Mouse (Mus musculus): Measurements from ENCODE around the gene Morn3.

Morn3 gene

DNA sequence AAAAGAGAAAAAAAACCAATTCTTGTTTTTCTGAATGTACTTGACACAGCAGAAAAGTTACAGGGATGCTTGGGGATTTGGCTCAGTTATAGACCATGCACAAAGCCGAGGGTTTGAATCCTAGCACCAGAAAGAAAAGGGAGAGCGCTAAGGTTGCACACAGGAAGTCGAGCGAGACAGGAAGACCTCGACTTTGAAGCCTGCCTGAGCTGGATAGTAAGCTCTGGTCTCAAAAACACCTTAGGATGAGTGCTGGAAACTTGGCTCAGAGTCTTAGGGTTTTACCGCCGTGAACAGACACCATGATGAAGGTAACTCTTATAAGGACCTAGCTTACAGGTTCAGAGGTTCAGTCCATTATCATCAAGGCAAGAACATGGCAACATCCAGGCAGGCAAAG lies 25.4 kb downstream of the Morn3 start:
- no peak for DNase-seq (ENCODE audit: low spot score)

- DNase-seq (ENCODE audit: low spot score): no peak
Measured at GRCm38 (mm10) chr5:123020426-123020825, 26.4 kb downstream of the Morn3 start.

DNA sequence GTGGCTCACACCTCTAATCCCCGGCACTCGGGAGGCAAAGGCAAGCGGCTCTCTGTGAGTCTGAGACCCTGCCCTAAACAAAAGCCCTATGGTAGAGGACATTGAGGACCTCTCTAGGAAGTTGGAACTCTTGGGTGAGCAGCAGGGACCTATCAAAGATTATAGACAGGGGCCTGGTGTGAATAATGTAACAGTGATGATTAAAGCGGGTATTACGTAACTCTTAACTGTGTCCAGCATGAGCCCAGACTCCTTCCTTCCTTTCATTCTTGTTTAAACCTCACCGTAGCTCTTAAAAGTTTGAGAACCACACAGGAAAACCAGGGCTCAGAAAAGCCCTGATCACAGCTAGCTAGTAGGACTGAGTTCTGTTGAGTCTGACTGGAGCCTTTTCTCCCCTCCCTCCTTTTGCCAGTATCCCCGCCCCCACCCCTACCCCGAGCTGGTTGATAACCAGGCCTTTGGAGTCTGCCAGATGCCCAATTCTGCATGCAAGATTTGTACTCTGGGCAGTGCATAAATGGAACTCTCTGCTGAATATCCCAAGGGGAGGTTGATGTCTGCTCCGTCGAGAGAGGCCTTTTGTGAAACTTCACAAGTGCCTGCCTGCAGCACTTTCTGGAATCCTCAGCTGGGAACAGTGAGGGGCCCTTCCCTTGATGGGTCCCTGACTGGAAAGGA lies 27.3 kb downstream of the Morn3 start:
- DNase-seq (ENCODE audit: low spot score): no peak

DNA sequence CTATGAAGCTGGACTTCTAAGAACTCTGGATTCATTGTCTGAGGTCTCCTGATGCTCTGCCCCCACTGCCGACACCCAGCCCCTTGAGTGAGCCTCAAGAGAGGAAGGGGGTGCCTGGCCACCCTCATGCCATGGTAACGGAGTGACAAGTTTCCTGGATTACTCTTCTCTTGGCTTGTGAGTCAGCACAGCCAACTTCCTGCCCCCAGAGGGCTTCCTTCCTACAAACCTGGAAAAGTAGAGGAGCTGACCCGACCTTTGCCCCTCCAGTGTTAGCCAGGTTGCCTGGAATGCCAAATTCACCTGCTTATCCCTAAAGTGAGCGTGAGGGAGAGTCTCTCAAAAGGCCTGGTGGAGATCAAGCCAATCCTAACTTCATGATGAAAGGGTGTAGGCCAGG lies 29.3 kb downstream of the Morn3 start:
- DNase-seq (ENCODE audit: low spot score): no peak

- no peak for DNase-seq (ENCODE audit: low spot score)
Measured at GRCm38 (mm10) chr5:123015915-123016314, 30.9 kb downstream of the Morn3 start.

- DNase-seq (ENCODE audit: low spot score): peak; percentile 99
Measured at GRCm38 (mm10) chr5:123014753-123015701, 31.8 kb downstream of the Morn3 start, which contains the start of gene Orai1. Gene Orai1, plus strand, starts transcription at chr5:123015074.

DNA sequence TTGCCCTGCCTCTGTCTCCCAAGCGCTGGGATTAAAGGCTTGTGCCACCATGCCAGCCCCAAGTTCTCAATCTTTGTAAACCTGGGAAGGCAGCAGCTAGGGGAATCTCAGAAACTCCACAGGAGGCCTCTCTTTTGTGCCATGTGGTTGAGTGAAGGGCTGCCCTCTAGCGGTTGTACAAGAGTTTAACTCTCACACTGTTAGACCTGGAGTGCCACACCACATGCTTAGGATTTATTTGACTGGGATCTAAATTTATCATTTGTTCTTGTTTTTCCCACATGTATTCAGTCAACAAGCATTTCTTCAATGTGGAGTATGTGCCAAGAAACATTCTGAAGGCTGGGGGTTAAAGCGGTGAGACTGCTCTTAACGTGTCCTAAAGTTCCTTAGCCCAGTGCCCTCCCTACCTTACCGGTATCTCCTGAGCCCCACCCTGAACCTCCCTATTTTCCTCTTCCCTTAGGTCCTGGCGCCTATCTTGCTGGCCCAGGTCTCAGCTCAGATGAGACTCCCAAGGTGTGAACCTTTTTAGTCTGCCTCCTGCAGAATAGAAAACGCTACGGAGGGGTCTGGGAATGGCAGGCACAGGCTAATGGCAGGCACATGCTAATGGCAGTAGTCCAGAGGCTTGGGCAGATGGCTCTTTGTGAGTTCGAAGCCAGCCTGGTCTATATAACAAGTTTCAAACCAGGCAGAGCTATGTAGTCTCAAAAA lies 33.1 kb downstream of the Morn3 start:
- DNase-seq (ENCODE audit: low spot score): peak; percentile 78

DNA sequence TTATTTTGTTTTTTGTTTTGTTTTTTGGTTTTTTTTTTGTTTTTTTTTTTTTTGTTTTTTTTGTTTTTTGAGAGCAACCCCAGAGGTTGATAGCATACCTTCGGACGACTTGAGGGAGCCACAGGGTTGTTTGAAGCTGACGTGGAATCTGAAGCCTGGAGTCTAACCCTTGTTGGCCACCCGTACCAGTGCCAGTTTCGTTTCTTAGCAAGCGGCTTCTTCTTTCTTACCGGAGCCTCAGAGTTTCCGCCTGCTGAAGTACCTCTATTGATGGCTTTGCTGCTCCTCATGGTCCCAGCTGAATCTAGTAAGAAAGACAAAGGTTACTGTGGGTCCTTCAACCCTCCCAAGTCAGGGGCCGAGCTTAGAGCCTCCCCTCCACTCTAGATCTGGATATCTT lies 35.1 kb downstream of the Morn3 start:
- no peak for DNase-seq (ENCODE audit: low spot score)

DNA sequence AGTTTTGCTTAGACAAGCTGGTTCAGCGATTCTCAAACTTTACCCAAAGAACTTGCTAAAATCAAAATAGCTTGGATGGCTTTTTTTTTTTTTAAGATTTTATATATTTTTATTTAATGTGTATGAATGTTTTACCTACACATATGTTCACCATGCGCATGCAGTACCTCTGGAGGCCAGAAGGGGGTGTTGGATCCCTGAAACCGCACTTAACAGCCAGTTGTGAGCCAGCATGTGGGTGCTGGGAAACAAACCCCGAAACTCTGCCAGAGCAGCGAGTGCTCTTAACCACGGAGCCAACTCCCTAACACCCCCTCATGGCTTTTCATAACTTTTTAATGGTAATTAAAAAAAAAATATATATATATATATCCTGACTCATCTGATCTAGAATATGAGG lies 36.0 kb downstream of the Morn3 start:
- DNase-seq (ENCODE audit: low spot score): peak; percentile 57

DNA sequence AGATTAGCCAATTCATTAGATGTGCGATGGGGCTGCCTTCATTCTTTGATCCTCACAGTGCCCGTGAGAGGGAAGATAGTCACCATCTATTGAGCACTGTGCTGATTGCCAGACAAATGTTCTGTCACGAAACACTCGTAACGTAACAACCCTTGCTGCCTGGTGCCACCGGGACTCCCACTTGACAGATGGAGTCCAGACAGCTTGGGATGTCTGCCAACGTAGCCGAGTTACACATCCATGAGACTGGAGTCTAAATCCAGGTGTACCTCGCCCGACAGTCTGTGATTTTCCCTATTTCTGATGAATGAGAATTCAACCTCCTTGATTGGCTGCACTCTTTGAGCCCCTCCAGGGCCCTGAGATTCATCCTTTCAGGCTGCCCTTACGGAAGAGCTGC lies 36.9 kb downstream of the Morn3 start:
- DNase-seq (ENCODE audit: low spot score): no peak

DNA sequence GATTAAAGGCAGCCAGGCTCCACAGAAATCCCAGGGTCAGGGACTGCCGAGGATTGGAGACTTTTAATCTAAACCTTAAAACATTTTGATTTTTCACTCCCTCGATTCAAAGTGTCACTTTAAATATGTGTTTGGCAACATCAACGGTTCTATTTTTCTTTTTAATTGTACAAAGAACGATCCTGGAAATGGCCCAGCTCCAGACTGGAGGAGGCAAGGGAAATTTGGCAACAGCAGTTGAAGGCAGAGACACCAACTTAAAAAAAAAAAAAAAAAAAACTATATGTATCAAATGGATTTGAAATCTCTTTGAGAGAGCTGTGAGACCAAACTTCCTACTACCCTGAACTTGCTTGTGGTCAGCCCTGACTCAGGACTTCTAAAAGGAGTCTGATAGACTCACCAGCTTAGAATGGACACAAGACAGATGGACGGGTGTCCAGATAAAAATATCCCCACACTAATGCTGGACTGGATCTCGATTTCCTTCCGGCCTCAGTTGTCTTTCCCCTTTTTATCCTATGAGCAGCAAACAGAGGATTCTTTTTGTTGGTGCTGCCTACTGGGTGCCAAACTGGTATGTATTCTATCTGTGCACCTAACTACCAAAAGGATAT lies 37.8 kb downstream of the Morn3 start:
- no peak for DNase-seq (ENCODE audit: low spot score)

DNA sequence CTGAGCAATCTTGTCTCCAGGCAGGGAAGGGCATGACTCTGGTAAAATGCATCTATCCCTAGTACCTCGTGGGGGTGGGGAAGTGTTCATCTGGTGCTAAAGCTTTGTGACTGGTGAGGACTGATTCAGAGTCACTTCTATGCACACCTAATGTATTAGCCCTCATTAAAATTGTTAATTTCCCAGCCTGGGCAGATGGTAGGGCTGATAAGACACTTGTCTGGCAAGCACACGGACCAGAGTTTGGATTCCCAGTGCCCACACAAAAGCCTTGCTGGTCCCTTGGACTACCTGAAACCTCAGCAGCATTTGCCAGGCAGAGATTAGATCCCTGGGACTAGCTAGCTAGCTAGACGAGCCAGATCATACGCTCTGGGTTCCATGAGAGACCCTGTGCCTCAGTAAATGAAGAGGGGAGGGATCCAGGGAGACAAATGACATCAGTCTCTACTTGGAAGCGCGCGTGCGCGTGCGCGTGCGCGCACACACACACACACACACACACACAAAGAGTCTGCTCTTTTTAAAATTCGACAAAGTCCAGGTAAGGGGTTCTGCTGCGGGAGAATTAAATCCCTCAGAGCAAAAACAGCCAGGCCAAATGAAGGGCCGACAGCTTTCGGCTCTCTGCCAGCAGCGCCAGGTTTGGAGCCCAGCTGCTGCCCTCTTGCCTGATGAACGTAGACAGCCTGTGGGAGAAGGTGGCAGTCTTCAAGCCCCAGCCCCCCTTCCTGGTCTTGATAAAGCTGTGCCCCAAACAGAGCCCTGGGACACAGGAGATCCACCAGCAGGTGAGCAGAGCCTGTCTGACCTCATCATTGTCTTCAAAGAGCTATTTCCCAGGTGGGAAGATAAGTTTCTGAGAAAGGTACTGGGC lies 40.9 kb downstream of the Morn3 start:
- DNase-seq (ENCODE audit: low spot score): peak; percentile 23

GRCm38 (mm10) chr5:123000901-123001300 lies 45.9 kb downstream of the Morn3 start:
- DNase-seq (ENCODE audit: low spot score): no peak

GRCm38 (mm10) chr5:122997205-122998204 lies 49.3 kb downstream of the Morn3 start:
- peak; percentile 30 for DNase-seq (ENCODE audit: low spot score)

GRCm38 (mm10) chr5:122994910-122995309 lies 51.9 kb downstream of the Morn3 start:
- no peak for DNase-seq (ENCODE audit: low spot score)

DNA sequence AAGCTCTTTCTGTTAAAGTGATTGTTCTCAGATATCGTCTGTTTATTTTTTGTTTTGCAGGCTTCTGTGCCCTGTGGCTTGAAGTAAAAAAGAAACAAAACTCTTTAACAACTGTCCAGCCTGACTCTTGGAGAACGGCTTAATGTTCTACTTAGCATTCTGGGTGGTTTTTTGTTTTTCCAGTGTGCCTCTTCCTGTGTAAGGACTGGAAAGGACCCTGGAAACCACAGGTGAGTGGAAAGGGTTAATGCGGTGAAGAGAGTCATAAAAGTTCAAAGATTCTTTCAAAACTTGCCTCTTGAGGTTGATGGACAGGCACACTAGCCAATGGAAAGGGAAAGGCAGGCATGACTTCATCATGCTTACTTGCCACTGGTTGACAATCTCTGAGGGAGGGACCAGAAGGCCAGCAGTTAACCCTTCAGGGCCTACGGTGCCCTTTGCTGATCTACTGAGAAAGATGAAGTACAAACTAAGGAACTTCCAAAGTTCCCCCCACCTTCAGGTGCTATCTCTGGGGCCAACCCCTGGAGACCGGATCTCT lies 52.4 kb downstream of the Morn3 start:
- DNase-seq (ENCODE audit: low spot score): peak; percentile 94

- DNase-seq (ENCODE audit: low spot score): no peak
Measured at GRCm38 (mm10) chr5:122993811-122994210, 53.0 kb downstream of the Morn3 start.

- DNase-seq (ENCODE audit: low spot score): peak; percentile 33
Measured at GRCm38 (mm10) chr5:122991350-122992004, 55.3 kb downstream of the Morn3 start.
